Mouse (Mus musculus): ENCODE data around the gene Slc29a3. TPM values are rescaled to one million over a fixed set of nuclear protein-coding genes. Genes with fewer than 3 reads are reported as not detected.

The Slc29a3 gene
- polyA plus RNA-seq, 2 experiments = 1.7 to 2.1 TPM

DNA sequence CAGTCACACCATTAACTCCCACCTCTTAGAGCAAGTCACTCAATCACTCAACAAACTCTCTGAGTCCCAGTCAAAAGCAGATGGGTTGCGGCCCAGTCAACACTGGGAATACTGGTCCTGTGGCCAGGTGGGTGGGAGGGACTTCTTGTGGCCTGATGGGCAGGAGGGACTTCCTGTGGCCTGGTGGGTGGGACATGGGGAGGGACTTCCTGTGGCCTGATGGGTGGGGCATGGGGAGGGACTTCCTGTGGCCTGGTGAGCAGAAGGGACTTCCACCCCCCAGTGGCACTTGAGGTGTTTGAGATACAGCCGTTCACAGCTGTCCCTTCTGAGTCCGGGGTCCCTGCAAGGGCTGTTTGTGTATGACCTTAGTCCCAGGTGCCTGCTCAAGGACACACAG is 84.0 kb downstream of the Slc29a3 start:
- Histone ChIP-seq H3K9me3 (ENCODE audit: control insufficient read depth, low read length) (no peaks in the 10 kb centered on the region), H3K4me1 (replicated peaks; ENCODE audit: control insufficient read depth in 2 of 2, insufficient read depth in 2 of 2, low read length in 1 of 2) (no peaks in the 10 kb centered on the region), H3K4me3 (ENCODE audit: insufficient read depth in 1 of 2, low read depth in 2 of 2, low read length in 2 of 2) (no peak overlapping the region), H3K4me2 (ENCODE audit: low read depth) (no peak overlapping the region), H3K36me3 (replicated peaks; ENCODE audit: control insufficient read depth, insufficient read depth, low read depth) (no peaks in the 10 kb centered on the region), H3K27me3 (ENCODE audit: control insufficient read depth, insufficient read depth, low read length) (no peaks in the 10 kb centered on the region), H3K27ac (no peak overlapping the region), H3K9ac (replicated peaks) (no peak overlapping the region)
- TF ChIP-seq CTCF (IDR thresholded peaks at IDR 0.05; ENCODE audit: low read depth) (no peak), EP300 (IDR thresholded peaks at IDR 0.05; ENCODE audit: low read depth) (no peak)
- 77% methylated on average over 3 of the region's 3 CpGs for WGBS (ENCODE audit: insufficient replicate concordance)
- ATAC-seq (ENCODE audit: insufficient read depth) (no peak), DNase-seq (ENCODE audit: low read depth in 3 of 3, low spot score in 3 of 3) (no peak)

Other genes starting within 250 kb of the Slc29a3 start
- gene Cdh23, start 56.3 kb downstream of the Slc29a3 start, polyA plus RNA-seq (2012; rRNA removed) = 0.02 and 0.06 TPM in 2 replicates
- 0.06 TPM in 1 of 2 replicates, not detected in the other for gene Cdh23, start 56.3 kb downstream of the Slc29a3 start, polyA plus RNA-seq (2014; fragmentation: Nextera tagmentation; extraction: Ambion mirVana)
- gene Unc5b, start 78.8 kb upstream of the Slc29a3 start, polyA plus RNA-seq (2012; rRNA removed) = 0.44 and 0.52 TPM in 2 replicates
- gene Unc5b, start 78.8 kb upstream of the Slc29a3 start, polyA plus RNA-seq (2014; fragmentation: Nextera tagmentation; extraction: Ambion mirVana) = 0.16 and 0.18 TPM in 2 replicates